Mouse (Mus musculus): ENCODE data around the gene Prdm10. TPM values are rescaled to one million over a fixed set of nuclear protein-coding genes. Genes with fewer than 3 reads are reported as not detected.

Prdm10 gene
- polyA plus RNA-seq, 1 experiment from 2014 or later: 7.7 TPM

Other genes starting within 250 kb of the Prdm10 start
- gene Zbtb44, start 249.9 kb upstream of the Prdm10 start, polyA plus RNA-seq (2014; fragmentation: Nextera tagmentation; extraction: Ambion mirVana): 5.9 and 6.6 TPM in 2 replicates
- gene St14, start 148.7 kb upstream of the Prdm10 start, polyA plus RNA-seq (2014; fragmentation: Nextera tagmentation; extraction: Ambion mirVana): 6.0 and 6.8 TPM in 2 replicates
- 167 and 182 TPM in 2 replicates for gene Aplp2, start 68.7 kb upstream of the Prdm10 start, polyA plus RNA-seq (2014; fragmentation: Nextera tagmentation; extraction: Ambion mirVana)
- gene Nfrkb, start 105.7 kb downstream of the Prdm10 start, polyA plus RNA-seq (2014; fragmentation: Nextera tagmentation; extraction: Ambion mirVana): 19.8 and 22.2 TPM in 2 replicates
- not detected in 2 replicates for gene Tmem45b, start 183.9 kb downstream of the Prdm10 start, polyA plus RNA-seq (2014; fragmentation: Nextera tagmentation; extraction: Ambion mirVana)

Data from limb, embryonic 11.5 days (tissue).